Mouse (Mus musculus): ENCODE measurements around the gene Usp4.
"Not testable (repeated sequence)": the region's sequence is repeated elsewhere in the genome, so short reads cannot be mapped to it uniquely, and the experiment has no call there.

Gene Usp4

DNA sequence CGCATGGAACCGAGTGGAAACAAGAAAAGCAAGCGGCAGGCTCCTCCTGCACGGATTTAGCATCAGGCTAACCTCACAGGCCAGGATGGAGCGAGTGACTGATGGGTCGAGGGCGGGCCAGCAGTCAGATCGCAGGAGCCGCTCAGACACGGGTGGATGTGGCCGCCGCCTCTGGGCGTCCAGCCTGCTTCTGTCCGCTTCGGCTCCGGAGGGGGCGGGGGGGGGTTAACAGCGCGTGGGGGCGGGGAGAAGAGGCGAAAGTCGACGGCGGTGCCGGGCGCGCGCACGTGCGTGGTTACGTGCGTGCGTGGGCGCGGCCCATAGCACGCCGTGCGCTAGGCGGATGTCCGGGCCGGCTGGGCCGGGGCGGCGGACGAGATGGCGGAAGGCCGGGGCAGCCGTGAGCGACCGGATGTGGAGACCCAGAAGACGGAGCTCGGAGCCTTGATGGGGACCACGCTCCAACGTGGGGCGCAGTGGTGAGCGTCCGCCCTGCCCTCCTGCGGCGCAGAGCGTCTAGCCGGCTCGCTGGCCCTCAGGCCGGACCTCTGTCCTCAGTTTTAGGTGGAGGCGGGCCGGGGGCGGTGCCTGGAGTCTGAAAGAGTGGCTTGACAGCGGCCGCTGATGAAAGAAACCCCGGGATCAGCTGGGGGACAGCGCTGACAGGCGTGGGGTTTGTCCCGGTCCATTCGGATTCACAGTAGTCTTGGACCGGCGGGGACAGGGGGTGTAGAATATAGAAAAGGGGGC, at the start of gene Usp4:
Usp4 (plus strand) TSS at position 314 of the 750 bp plus-strand sequence.
- DNase-seq (ENCODE audit: low spot score in 2 of 2) = peak; percentile 74 to 90

DNA sequence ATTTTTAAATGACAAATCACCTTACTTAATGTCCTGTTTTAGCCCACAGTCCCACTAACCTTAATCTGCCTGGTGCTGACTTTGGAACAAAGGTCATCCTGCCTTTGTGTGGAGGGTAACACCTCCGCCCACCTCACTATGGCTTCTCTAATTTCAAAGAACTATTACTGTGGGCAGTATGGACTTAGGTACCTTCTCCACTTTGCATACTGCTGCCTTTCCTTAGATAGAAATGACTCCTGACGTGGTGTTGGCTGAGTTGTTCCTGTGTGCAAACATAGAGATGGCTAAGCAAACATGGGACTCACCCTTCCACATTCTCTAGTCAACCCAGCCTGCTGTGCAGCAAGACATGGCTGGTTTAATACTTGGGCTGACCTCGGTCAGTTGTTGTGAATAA, 45.8 kb upstream of the Usp4 start:
- no peak for DNase-seq (ENCODE audit: low spot score in 2 of 2)

DNA sequence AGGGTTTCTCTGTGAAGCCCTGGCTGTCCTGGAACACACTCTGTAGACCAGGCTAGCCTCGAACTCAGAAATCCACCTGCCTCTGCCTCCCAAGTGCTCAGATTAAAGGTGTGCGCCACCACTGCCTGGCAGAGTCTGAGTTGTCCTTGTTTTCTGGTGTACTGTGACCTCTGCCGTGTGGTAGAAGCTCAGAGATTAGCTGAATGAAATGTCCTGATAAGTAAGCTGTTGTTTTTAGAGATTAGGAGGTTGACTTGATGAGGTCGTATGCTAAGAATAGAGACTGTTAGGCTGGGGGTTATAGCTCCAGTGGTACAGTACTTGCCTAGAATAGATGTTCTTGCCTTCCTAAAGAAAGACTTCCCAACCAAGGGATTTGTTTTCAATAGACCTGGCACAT, 42.9 kb upstream of the Usp4 start:
- no peak for DNase-seq (ENCODE audit: low spot score in 2 of 2)

DNA sequence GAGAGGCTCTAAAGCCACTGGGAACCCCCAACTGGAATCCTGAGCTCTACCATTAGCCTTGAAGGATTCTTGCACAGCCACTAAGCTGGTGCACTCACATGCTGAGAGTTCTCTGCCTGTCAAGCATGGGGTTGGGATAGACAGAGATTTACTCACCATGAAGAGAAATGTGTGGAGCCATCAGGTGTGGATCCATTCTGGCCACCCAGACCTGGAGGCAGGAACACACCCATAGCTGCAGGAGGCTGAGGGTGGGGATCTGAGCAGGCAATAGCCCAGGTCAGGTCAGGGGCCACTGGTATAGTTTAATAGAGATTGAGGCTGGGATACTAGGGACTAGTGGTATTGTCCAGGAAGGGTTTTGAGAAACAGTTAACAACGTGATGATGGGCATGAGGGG, 42.5 kb upstream of the Usp4 start:
- DNase-seq (ENCODE audit: low spot score in 2 of 2) = no peak

DNA sequence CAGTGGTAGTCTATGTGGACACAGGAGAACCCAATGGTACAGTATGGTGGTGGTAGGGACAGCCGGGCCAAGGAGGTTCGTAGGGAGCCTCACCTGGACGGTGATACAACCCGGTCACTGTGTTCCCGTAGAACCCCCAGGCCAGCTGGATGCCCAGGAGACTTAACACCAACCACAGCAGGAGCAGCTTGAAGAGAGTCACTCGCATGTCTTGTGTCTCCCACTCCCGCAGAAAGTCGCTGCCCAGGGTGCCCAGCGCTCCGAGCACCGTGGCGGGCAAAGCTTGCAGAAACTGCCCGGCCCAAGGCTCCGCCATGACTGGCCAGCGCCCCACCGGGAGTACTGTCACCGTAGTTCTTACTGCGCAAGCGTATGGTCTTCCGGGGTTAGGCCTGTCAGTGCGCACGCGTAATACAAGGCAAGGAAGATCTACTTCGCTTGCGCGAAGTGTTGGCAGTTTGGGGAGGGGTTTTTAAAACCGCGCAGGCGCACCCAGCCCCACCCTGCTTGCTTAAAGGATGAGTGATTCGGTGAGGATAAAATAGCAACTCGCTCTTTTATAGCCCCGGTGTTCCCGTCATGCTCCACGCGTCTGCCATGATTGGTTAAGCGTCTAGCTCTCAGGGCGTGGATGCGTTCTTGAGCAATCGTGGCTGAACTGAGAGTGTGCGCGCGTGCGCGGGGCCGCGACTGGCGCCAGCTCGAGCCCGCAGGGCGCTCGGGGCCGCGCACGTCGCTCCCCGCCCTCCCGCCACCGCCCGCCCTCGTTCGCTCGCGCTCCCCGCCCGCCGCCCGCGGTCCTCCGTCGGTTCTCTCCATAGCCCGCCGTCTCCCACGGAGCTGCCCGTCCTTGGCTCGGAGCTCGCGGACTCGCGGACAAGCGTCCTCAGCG, 41.8 kb upstream of the Usp4 start, which contains the start of the genes Rhoa and Tcta:
Rhoa (plus strand) TSS at position 501 of the 892 bp plus-strand sequence.
Tcta (minus strand) TSS at position 532 of the 892 bp plus-strand sequence.
- DNase-seq (ENCODE audit: low spot score in 2 of 2) = peak; percentile 99 to 100

DNA sequence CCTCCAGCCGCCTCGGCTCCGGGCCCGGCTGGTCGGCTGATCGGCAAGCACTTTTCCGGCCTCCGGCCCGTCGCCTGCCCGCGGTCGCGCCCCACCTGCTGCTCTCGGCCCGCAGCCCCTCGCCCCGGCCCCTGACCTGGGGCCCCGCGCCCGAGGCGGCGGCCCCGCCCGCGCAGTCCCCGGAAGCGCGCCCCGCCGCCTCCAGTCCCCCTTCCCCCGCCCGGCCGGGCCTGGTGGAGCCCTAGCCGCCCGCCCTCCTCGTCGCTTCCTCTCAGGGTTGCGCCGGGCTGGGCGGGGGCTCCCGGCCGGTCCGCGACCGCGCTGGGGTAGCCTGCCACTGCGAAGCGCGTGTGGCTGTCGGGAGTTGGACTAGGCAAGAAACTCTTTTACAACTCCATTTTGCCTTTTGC, 41.1 kb upstream of the Usp4 start:
- peak in 1 of 2 experiments; percentile 33 for DNase-seq (ENCODE audit: low spot score in 2 of 2)

DNA sequence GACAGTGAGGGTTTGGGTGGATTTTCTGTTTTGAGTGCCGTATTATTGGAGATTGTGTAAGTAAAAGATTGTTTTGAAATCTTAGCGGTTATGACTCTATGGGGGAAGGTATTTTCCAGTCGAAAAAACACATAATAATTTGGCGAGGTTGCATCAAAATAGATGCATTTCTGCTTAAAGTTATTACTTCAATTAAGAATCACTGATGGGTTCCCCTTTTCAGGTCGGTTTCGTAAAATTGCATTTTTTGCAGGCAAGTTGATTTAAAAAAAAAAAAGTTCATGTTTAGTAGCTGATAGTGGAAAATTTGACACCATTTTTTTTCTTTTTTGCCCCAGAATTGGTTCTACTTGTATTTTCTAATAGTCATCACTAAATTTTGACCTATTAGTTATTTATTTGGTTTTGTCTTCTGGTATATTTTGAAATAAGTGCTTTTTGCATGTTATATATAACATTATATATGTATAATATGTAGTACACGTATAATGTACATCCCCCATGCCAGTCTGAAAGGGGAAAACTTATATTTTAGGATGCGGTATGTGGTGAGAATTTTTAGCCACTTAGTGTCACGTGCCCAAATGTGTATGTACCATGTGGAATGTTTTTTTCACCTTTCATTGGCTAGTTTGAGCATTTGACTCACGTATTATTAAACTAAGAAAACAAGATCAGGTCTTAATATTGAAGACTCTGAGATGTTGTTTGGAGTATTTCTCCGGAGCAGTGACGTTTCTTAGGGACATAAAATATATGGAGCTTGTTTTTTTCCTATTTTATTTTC, 40.4 kb upstream of the Usp4 start:
- no peak for DNase-seq (ENCODE audit: low spot score in 2 of 2)

DNA sequence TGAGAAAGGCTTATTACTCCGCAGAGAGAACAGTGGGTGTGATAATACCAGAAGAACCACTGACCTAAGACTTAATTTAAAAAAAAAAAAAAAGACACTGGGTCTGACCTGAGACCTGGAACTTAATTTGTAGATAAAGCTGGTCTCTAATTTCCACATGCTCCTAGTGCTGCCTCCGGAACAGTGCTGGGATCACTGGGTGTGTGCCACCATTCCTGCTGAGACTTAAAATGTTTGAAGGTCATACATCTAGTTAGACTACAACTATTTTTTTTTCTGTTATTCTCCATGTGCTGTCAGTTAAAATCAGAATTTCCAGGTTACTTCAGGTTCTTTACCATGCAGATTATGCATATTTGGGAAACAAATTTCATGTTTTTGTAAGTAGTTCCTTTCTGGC, 39.5 kb upstream of the Usp4 start:
- no peak for DNase-seq (ENCODE audit: low spot score in 2 of 2)

DNA sequence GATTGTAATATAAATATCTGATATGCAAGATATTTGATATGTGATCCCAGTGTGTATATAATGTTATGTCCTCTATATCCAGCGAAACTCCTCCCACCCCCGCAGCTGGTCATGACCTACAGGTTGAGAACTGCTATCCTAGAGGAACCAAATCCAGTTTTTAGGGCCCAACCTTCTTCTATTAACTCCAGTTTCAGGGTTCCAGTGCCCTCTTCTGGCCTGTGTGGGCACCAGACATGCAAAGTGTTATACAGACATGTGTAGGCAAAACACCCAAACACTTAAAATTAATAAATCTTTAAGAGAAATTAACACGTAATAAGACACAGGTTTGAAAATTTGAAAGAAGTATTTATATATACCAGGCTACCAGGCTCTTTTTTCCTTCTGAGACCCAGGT, 30.1 kb upstream of the Usp4 start:
- DNase-seq (ENCODE audit: low spot score in 2 of 2) = no peak

DNA sequence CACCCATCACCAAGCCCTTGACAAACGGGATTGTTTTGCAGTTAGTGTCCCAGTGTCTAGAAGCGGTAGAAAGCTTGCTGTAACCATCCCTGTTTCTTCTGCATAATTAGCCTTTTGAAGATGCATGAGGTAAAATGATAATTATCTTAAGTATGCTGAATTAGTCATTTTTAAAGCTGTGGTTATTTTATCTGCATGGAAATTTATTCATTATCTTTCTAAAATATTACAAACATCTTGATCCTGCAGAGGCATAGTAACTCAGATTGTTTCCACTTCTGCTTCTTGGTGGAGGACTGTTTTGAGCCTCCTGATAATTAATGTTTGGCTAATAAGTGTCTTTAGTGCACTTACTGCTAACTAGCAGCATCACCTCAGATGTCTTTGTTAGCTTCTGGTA, 29.2 kb upstream of the Usp4 start:
- no peak for DNase-seq (ENCODE audit: low spot score in 2 of 2)

DNA sequence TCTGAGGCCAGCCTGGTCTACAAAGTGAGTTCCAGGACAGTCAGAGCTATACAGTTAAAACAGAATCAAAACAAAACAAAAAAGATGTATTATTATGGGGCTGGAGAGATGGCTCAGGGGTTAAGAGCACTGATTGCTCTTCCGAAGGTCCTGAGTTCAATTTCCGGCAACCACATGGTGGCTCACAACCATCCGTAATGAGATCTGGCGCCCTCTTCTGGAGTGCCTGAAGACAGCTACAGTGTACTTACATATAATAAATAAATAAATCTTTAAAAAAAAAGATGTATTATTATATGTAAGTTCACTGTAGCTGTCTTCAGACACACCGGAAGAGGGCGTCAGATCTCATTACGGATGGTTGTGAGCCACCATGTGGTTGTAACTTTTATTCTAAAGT, 25.6 kb upstream of the Usp4 start:
- DNase-seq (ENCODE audit: low spot score in 2 of 2) = not testable (repeated sequence)

DNA sequence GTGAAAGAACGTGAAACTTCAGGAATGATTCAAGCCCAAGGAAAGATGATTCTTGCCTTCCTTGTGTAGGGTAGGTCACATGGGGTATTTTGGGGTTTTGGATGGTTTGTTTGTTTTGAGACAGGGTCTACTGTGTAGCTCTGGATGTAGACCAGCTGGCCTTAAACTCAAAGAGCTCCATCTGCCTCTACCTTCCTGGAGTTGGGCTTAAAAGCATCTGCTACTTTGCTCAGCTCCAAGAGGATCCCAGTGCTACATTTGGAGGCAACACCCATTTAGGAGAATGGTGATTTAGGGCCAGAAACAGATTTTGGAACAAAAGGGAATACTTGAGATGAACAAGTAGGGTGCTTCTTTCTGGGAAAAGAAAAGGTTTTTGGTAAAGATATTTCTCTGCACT, 22.9 kb upstream of the Usp4 start:
- DNase-seq (ENCODE audit: low spot score in 2 of 2) = no peak

DNA sequence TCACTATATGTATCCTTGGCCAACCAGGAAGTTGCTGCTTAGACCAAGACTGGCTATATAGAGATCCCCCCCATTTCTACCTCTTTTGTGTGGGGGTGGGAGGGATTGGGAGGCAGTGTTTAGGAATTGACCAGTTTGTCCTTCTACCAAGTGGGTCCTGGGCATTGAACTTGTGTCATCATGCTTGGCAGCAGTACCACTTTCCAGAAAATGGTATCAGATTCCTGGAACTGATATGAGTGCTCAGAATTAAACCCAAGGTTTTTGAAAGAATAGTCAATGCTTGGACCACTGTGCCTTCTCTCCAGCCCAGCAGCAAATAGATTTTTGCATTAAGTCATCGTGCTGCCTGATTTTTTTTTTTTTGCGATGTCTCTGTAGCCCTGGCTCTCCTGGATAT, 21.8 kb upstream of the Usp4 start:
- DNase-seq (ENCODE audit: low spot score in 2 of 2) = no peak

DNA sequence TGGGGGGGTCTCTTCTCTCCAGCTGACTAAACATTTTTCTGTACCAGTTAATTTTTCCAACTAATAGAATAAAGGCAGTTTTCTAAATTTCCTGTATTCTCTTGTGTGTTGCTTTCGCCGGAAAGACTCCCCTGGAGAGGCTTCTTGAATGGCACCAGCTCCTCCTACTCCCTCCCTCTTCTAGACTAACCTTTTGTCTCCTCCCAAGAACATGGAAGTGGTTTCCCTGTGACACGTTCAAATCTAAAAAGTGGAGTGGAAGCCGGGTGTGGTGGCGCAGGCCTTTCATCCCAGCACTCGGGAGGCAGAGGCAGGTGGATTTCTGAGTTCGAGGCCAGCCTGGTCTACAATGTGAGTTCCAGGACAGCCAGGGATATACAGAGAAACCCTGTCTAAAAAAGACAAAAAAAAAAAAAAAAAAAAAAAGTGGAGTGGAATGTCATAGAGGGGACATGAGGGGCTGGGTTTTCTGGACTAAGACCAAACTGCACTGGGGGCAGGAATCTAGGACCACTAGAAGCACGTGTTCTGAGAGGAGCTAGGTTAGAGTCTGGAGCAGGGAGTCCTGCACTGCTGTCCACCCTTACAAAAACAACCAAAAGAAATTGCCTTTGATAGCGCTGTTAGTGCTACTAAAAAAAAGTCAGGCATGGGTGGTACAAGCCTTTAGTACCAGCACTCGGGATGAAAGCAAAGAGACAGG, 9.7 kb upstream of the Usp4 start:
- no peak for DNase-seq (ENCODE audit: low spot score in 2 of 2)

DNA sequence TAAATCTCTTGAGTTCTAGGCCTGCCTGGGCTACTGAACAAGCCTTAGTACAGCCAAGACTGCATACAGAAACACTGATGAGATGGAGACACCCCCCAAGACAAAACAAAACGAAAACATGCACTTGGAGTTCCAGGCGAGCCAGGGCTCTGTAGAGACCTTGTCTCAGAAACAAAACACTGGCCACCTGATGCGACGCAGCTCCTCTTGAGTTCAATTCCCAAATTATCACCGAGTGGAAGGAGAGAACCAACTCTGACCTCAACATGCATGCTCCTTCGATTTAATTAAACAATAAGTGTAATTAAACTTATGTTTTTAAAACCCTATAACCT, 9.1 kb upstream of the Usp4 start:
- no peak for DNase-seq (ENCODE audit: low spot score in 2 of 2)

DNA sequence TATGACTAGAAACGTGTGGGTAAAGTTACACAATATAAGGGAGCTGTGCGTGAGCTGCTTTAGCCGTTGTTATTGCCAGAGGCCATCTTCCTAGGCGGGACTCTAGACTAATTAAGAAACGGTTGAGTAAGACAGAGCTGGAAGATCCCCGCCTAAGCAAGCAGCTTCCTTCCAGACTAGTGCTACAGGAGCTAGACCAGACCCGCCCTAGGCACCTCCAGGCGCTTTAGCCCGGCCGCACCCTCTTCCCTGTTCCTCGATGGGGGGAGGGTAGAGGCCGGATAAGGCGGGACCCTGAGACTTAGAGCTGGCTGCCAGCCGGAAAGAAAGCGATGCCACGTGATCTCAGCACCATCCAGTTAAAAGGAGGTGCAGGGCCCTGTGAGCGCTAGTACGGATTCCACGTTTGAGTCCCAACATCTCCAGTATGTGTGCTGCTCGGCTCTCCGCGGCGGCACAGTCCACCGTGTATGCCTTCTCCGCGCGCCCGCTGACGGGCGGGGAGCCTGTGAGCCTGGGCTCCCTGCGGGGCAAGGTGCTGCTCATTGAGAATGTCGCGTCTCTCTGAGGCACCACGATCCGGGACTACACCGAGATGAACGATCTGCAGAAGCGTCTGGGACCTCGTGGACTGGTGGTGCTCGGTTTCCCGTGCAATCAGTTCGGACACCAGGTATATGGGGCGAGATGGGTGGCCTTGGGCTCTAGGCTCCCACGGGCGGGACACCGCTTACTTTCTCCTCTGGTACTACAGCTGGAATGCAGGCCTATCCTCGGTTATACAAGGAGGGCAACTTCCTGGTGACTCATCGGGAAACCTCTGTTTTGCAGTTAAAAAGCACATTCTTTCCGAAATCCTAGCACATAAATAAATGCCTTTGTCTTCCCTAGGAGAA, 8.5 kb upstream of the Usp4 start, which contains the start of gene Gpx1:
Gpx1 (plus strand) TSS at position 18 of the 896 bp plus-strand sequence.
- peak; percentile 79 to 86 for DNase-seq (ENCODE audit: low spot score in 2 of 2)

DNA sequence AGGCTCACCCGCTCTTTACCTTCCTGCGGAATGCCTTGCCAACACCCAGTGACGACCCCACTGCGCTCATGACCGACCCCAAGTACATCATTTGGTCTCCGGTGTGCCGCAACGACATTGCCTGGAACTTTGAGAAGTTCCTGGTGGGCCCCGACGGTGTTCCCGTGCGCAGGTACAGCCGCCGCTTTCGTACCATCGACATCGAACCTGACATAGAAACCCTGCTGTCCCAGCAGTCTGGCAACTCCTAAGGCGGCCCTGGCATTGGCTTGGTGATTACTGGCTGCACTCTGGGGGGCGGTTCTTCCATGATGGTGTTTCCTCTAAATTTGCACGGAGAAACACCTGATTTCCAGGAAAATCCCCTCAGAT, 7.8 kb upstream of the Usp4 start:
- DNase-seq (ENCODE audit: low spot score in 2 of 2) = peak in 1 of 2 experiments; percentile 14

DNA sequence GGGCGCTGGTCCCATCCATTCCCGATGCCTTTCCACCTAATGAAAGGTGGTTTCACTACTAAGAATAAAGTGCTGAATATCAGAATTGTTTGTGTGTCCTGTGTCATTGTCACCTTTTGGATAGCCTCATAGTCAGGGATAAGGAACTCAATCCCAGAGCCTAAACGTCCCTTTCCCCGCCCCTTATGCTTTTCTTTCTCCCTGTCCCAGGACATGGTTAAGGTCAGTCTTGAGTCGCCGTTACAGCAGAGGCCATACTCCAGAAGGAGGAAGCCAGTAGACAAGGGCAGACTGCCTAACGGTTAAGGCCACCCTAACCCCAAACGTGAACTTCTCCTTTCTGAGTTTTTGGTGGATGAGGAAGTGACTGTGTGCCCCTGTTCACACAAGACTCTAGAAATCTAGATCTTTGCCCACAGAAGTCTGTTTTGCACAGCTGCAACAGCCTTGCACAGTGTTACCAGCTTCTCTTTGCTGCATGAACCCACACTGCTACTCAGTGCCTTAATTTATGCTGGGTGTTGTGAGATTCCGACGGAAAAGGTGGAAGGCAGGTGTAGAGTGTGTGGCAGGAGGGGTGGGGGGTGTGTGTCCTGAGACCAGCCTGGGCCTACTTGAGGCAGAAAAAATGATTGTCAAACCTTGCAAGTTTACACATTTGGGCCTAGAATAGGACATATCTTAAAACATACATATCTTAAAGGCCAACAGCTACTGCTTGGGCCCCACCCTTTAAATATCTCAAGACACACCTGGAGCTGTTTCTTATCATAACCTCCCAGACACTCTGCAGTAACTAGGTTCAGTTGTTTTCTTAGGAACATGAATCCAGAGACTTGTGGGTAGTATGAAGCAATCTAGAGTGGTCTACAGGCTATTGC, 7.2 kb upstream of the Usp4 start:
- DNase-seq (ENCODE audit: low spot score in 2 of 2) = peak in 1 of 2 experiments; percentile 10

DNA sequence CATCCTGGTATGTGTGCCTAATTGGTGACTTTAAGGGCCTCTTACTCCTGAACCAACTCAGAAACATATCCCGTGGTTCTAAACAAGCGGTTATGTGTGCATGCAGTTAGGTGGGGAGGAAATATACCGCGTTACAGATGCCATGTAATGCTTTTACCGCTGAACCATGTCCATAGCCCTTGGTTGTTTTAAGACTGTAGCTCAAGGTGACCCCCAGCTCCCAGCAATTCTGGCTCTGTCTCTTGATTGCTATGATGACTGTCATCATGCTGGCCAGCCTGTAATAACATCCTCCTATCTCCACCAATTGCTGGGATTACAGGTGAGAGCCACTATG, 6.5 kb upstream of the Usp4 start:
- no peak for DNase-seq (ENCODE audit: low spot score in 2 of 2)

DNA sequence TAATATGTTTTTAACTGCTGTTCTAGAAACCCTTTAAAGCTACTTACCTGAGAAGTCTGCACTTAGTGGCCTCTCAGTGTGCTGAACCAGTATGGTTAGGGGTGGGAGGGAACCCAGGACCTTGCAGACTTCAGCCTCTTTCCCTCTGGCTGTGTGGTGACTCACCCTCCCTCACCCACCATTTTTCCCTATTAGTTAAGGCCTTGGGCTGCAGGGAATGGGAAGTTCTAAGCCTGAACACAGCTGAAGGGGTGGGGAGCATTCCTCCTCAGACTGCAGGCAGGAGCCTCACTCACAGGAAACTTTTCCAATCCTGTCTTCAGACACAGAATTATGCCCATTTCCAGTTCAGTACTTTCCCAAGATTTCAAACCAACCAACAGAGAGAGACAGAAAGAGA, 5.9 kb upstream of the Usp4 start:
- DNase-seq (ENCODE audit: low spot score in 2 of 2) = no peak

All from right cerebral cortex, adult 2 months (tissue).